Mouse (Mus musculus): ENCODE measurements around the gene Mknk2. TPM values are rescaled to one million over a fixed set of nuclear protein-coding genes. Genes with fewer than 3 reads are reported as not detected.
A peak's percentile ranks its signal among the peaks of the same experiment; 100 is the strongest.
"Not testable (repeated sequence)": the region's sequence is repeated elsewhere in the genome, so short reads cannot be mapped to it uniquely, and the experiment has no call there.

Gene Mknk2
- total and polyA plus RNA-seq, 2 experiments from 2014 or later, result 40.5 to 84.5 TPM

DNA sequence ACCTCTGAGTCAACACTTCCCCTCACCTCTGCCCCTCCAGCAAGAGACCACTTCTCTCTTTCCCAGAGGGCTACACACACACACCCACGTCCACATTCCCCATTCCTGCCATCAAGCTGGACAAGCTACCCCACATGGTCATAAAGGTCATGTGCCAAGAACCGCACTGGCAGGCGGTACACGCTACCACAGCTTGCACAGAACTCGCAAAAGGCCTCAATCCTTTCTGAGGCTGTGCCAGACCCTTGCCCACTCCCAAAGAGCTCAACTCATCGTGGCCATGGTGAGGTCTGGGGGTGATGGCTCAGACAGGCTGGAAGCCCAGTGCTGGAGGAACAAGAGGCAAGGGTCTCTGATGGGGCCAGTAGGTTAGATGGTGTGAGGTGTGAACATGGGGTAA, 23.0 kb downstream of the Mknk2 start:
- Histone ChIP-seq H3K36me3 (ENCODE audit: insufficient read depth, low read length) (no peaks in the 10 kb centered on the region), H3K9ac (replicated peaks; ENCODE audit: low read length) (no peak overlapping the region; the same call in 1 of the 2 replicates), H3K4me3 (ENCODE audit: low read length) (peak overlapping the region; percentile 76; the same call in 1 of the 2 replicates), H3K27ac (no peak overlapping the region), H3K4me1 (ENCODE audit: insufficient read depth, low read length) (peaks cover 11% of the 10 kb centered on the region; the same call in 1 of the 2 replicates), H3K9me3 (ENCODE audit: low read length) (no peaks in the 10 kb centered on the region), H3K27me3 (ENCODE audit: insufficient read depth, low read length) (no peaks in the 10 kb centered on the region), H3K4me2 (ENCODE audit: low read depth, low read length) (peak overlapping the region; percentile 94)
- 69% methylated on average over 6 of the region's 6 CpGs for whole genome bisulfite sequencing
- DNase-seq (ENCODE audit: low spot score) (no peak), ATAC-seq (no peak)
- TF ChIP-seq CTCF (IDR thresholded peaks at IDR 0.05; ENCODE audit: low read depth), result no peak

GRCm38 (mm10) chr10:80653156-80653720, 24.7 kb downstream of the Mknk2 start:
- Histone ChIP-seq H3K36me3 (ENCODE audit: insufficient read depth, low read length) (no peaks in the 10 kb centered on the region), H3K27ac (no peak overlapping the region), H3K4me2 (ENCODE audit: low read depth, low read length) (no peak overlapping the region), H3K4me1 (ENCODE audit: insufficient read depth, low read length) (peaks cover 11% of the 10 kb centered on the region; the same call in 1 of the 2 replicates), H3K27me3 (ENCODE audit: insufficient read depth, low read length) (no peaks in the 10 kb centered on the region), H3K9ac (replicated peaks; ENCODE audit: low read length) (0 out of 2 replicates have a peak overlapping the region, but pooled peaks have one; percentile 0), H3K9me3 (ENCODE audit: low read length) (no peaks in the 10 kb centered on the region), H3K4me3 (ENCODE audit: low read length) (no peak overlapping the region)
- TF ChIP-seq CTCF (IDR thresholded peaks at IDR 0.05; ENCODE audit: low read depth), result no peak
- WGBS, result 76% methylated on average over 6 of the region's 6 CpGs
- ATAC-seq, result no peak
- DNase-seq (ENCODE audit: low spot score), result no peak

GRCm38 (mm10) chr10:80650392-80650791, 27.5 kb downstream of the Mknk2 start:
- no peak for DNase-seq (ENCODE audit: low spot score)
- Histone ChIP-seq H3K36me3 (ENCODE audit: insufficient read depth, low read length) (peaks cover 16% of the 10 kb centered on the region), H3K4me3 (ENCODE audit: low read length) (no peak overlapping the region), H3K9me3 (ENCODE audit: low read length) (no peaks in the 10 kb centered on the region), H3K4me1 (ENCODE audit: insufficient read depth, low read length) (peaks cover 7% of the 10 kb centered on the region; the same call in 1 of the 2 replicates), H3K27ac (no peak overlapping the region), H3K4me2 (ENCODE audit: low read depth, low read length) (no peak overlapping the region), H3K9ac (replicated peaks; ENCODE audit: low read length) (no peak overlapping the region), H3K27me3 (ENCODE audit: insufficient read depth, low read length) (no peaks in the 10 kb centered on the region)
- no peak for TF ChIP-seq CTCF (IDR thresholded peaks at IDR 0.05; ENCODE audit: low read depth)
- WGBS, result 93% methylated on average over 10 of the region's 10 CpGs
- no peak for ATAC-seq

- H3K4me1 ChIP-seq (ENCODE audit: insufficient read depth, low read length); H3K9ac ChIP-seq (replicated peaks; ENCODE audit: low read length); H3K4me3 ChIP-seq (ENCODE audit: low read length); ATAC-seq; H3K27ac ChIP-seq; DNase-seq (ENCODE audit: low spot score); H3K4me2 ChIP-seq (ENCODE audit: low read depth, low read length); H3K9me3 ChIP-seq (ENCODE audit: low read length); H3K27me3 ChIP-seq (ENCODE audit: insufficient read depth, low read length): not testable (repeated sequence)
- H3K36me3 ChIP-seq (ENCODE audit: insufficient read depth, low read length), result peaks cover 20% of the 10 kb centered on the region
- WGBS, result 89% methylated on average over 6 of the region's 6 CpGs
These were observed 28.0 kb downstream of the Mknk2 start for GRCm38 (mm10) chr10:80649910-80650309.

DNA sequence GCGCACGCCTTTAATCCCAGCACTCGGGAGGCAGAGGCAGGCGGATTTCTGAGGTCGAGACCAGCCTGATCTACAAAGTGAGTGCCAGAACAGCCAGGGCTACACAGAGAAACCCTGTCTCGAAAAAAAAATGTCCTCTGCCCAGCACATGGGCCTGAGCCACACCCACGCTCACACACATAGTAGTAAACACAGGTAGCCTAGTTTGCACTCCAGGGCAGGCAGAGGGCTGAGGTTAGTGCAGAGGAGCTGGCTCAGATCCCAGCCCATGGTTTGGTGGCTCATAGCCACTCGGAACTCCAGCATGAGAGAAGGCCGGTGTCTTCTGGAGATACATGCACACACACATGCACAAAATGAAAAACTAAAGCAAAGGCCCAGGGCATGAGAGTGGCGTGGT, 31.0 kb downstream of the Mknk2 start:
- ATAC-seq (no peak), DNase-seq (ENCODE audit: low spot score) (no peak)
- Histone ChIP-seq H3K4me1 (ENCODE audit: insufficient read depth, low read length) (no peaks in the 10 kb centered on the region), H3K27me3 (ENCODE audit: insufficient read depth, low read length) (no peaks in the 10 kb centered on the region), H3K9me3 (ENCODE audit: low read length) (no peaks in the 10 kb centered on the region), H3K9ac (replicated peaks; ENCODE audit: low read length) (no peak overlapping the region), H3K36me3 (ENCODE audit: insufficient read depth, low read length) (peaks cover 37% of the 10 kb centered on the region), H3K4me2 (ENCODE audit: low read depth, low read length) (no peak overlapping the region), H3K4me3 (ENCODE audit: low read length) (no peak overlapping the region), H3K27ac (no peak overlapping the region)
- TF ChIP-seq CTCF (IDR thresholded peaks at IDR 0.05; ENCODE audit: low read depth), result no peak
- WGBS, result 93% methylated on average over 10 of the region's 10 CpGs

DNA sequence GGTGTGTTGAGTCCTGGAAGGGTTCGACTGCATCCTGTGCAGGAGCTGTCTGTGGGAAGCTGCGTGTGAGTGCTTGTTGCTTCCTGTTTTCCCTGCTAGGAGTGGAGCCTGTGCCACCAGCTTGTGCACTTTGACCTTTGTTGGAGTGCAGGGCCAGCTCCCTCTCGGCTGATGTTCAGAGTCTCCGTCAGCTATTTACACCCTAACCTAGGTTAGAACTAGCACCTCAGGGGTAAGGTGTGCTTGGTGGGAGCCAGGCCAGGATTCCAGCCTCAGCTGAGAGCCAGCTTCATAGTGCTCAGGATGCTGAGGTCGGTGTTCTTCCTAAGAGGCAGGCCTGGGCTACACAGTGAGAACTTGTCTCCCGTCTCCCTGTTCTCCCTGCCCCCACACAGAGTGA, 42.6 kb downstream of the Mknk2 start:
- Histone ChIP-seq H3K9ac (replicated peaks; ENCODE audit: low read length) (no peak overlapping the region), H3K4me1 (ENCODE audit: insufficient read depth, low read length) (no peaks in the 10 kb centered on the region), H3K9me3 (ENCODE audit: low read length) (no peaks in the 10 kb centered on the region), H3K36me3 (ENCODE audit: insufficient read depth, low read length) (peaks cover 49% of the 10 kb centered on the region), H3K4me2 (ENCODE audit: low read depth, low read length) (no peak overlapping the region), H3K4me3 (ENCODE audit: low read length) (no peak overlapping the region), H3K27me3 (ENCODE audit: insufficient read depth, low read length) (no peaks in the 10 kb centered on the region), H3K27ac (no peak overlapping the region)
- DNase-seq (ENCODE audit: low spot score), result no peak
- 84% methylated on average over 6 of the region's 6 CpGs for WGBS
- no peak for ATAC-seq
- no peak for TF ChIP-seq CTCF (IDR thresholded peaks at IDR 0.05; ENCODE audit: low read depth)

DNA sequence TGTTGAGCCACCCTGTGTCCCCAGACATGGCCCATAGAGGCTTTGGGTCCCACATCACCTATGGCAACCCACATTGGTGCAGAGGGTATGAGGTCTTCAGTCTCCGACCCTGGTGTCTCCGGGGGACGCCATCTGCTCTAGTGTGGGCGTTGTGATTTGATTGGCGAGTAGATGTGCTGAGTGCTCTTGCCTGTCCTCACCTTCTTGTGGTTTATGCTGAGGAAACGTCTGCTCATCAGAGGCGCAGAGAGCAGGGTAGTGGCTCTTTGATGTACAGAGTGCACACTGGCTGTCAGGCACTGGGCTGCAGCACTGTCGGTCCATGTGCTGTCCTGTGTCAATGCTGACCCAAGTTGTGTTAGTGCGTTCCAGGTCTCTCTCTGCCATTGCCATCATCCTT, 49.0 kb downstream of the Mknk2 start:
- H3K9me3 ChIP-seq (ENCODE audit: low read length), result no peaks in the 10 kb centered on the region
- no peak overlapping the region; the same call in 1 of the 2 replicates for H3K9ac ChIP-seq (replicated peaks; ENCODE audit: low read length)
- no peak overlapping the region for H3K4me2 ChIP-seq (ENCODE audit: low read depth, low read length)
- 0 out of 2 replicates have a peak, but pooled peaks cover under 1% of the 10 kb centered on the region for H3K36me3 ChIP-seq (ENCODE audit: insufficient read depth, low read length)
- ATAC-seq, result no peak
- no peak overlapping the region for H3K4me3 ChIP-seq (ENCODE audit: low read length)
- H3K27ac ChIP-seq, result 0 out of 2 replicates have a peak overlapping the region, but pooled peaks have one; percentile 2
- WGBS, result 84% methylated on average over 9 of the region's 9 CpGs
- H3K27me3 ChIP-seq (ENCODE audit: insufficient read depth, low read length), result no peaks in the 10 kb centered on the region
- no peak for TF ChIP-seq CTCF (IDR thresholded peaks at IDR 0.05; ENCODE audit: low read depth)
- H3K4me1 ChIP-seq (ENCODE audit: insufficient read depth, low read length), result peaks cover 4% of the 10 kb centered on the region
- DNase-seq (ENCODE audit: low spot score), result no peak
